Mouse (Mus musculus): ENCODE results near the gene Pdzk1. TPM values are rescaled to one million over a fixed set of nuclear protein-coding genes. Genes with fewer than 3 reads are reported as not detected.

The Pdzk1 gene
- polyA plus RNA-seq, 1 experiment from 2014 or later = not detected

DNA sequence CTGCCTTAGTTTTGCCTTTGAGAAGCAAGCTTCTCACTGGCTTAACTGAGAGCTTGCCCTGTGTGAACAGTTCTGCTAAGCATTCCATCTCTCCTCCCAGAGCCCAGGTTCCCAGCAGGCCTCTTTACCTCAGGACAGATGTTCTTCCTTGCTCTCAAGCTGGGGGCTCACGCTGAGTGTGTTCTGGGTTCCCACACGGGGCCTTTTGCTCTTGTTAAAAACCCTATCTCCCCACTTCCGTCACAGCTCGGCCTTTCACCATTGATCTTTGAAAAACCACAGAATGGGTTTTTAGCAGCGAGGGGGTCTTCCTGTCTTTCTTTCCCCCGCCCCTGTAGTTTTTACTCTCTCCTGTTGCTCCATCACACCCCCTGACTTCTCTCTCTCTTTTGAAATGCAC, 14.7 kb upstream of the Pdzk1 start:
- 55% methylated on average over 6 of the region's 6 CpGs for WGBS
- Histone ChIP-seq H3K27me3 (replicated peaks) (no peaks in the 10 kb centered on the region), H3K27ac (no peak overlapping the region), H3K4me1 (no peaks in the 10 kb centered on the region), H3K4me3 (no peak overlapping the region), H3K4me2 (replicated peaks) (no peak overlapping the region), H3K9me3 (no peaks in the 10 kb centered on the region), H3K9ac (no peak overlapping the region), H3K36me3 (no peaks in the 10 kb centered on the region)
- no peak for ATAC-seq (ENCODE audit: low FRiP score, low read depth)

DNA sequence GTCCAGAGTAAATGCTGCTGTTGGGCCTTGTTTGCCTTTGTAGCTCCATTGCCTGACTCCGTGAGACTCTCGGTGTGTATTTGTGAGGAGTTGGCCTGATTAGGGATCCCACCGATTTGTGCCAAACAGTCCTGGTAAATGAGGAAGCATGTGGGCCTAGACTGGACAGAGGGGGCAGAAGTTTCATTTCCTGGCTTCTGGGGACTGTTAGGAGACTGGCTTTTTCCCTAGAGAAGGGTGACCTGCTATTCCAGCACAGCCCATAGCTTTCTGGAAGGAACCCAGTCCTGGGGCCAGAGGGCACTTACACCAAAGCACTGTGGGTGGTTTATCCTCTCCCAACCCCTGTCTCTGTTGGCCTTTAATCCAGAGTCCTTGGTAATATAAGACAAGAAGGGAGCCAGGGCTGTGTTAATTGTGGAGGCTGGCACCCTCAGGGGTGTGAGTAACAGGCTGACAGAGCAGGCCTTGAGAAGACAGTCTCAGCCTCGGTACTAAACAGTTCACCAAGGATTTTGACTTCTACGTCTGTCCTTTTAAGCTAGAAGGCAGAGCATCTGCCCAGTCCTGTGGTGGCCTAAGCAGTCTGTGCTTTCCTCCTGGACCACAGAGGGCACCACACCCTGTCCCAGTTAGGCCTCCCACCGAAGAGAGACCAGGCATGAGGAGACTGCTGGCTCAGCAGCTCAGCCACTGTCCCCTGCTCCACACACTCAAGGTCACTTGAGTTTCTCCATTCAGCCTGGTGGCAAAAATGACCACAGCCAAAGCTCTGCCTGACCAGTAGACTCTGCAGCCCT, 8.8 kb upstream of the Pdzk1 start:
- no peaks in the 10 kb centered on the region for H3K27me3 ChIP-seq (replicated peaks)
- no peak for ATAC-seq (ENCODE audit: low FRiP score, low read depth)
- 81% methylated on average over 6 of the region's 6 CpGs for WGBS
- no peak overlapping the region for H3K9ac ChIP-seq
- H3K4me2 ChIP-seq (replicated peaks) = no peak overlapping the region
- no peak overlapping the region for H3K27ac ChIP-seq
- H3K36me3 ChIP-seq = no peaks in the 10 kb centered on the region
- H3K9me3 ChIP-seq = no peaks in the 10 kb centered on the region
- H3K4me3 ChIP-seq = no peak overlapping the region
- H3K4me1 ChIP-seq = 0 out of 2 replicates have a peak, but pooled peaks cover 1% of the 10 kb centered on the region

DNA sequence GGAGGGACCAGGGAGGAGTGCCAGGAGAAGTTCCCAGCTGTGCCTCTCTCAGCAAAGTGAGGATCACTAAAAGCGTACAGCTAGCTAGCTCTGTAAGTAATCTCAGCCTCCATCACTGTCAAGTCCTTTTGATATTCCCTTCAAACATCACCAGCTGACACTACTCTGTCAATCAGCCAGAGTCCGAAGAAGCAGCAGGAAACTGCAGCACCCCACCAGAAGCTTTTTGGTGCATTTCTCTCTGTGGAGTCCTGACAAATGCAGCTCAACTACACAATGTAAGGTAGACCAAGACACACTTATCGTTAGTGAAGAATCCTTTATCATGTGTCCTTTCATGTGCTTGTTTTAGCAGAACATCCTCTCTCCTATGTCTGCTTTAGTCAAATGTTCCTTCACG, 7.5 kb upstream of the Pdzk1 start:
- Histone ChIP-seq H3K4me3 (no peak overlapping the region), H3K4me1 (0 out of 2 replicates have a peak, but pooled peaks cover 3% of the 10 kb centered on the region), H3K27me3 (replicated peaks) (no peaks in the 10 kb centered on the region), H3K9ac (no peak overlapping the region), H3K4me2 (replicated peaks) (no peak overlapping the region), H3K36me3 (no peaks in the 10 kb centered on the region), H3K27ac (no peak overlapping the region), H3K9me3 (no peaks in the 10 kb centered on the region)
- ATAC-seq (ENCODE audit: low FRiP score, low read depth) = no peak
- WGBS = 90% methylated on average over 4 of the region's 4 CpGs

DNA sequence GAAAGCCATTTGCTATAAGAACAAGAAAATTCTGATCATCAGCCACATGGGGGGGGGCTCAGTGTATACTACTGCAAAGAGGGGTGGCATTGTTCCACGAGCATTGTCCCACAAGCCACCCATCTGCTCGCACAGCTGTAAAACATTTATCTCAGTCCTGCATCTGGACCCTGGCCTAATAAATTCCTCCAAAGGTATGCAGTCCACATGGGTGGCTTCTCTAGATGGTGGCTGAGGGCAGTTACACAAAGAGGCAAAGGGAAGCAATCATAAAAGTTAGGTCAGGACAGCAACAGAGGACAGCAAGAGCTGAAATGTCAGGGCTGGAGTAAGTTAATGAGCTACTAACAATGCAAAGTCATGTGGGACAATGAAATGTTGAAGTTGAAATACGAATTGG, 5.4 kb upstream of the Pdzk1 start:
- Histone ChIP-seq H3K4me2 (replicated peaks) (no peak overlapping the region), H3K27ac (no peak overlapping the region), H3K4me1 (0 out of 2 replicates have a peak, but pooled peaks cover 3% of the 10 kb centered on the region), H3K27me3 (replicated peaks) (no peaks in the 10 kb centered on the region), H3K9ac (no peak overlapping the region), H3K4me3 (no peak overlapping the region), H3K9me3 (no peaks in the 10 kb centered on the region), H3K36me3 (no peaks in the 10 kb centered on the region)
- ATAC-seq (ENCODE audit: low FRiP score, low read depth) = no peak
- 32% methylated on average over 3 of the region's 3 CpGs for WGBS

DNA sequence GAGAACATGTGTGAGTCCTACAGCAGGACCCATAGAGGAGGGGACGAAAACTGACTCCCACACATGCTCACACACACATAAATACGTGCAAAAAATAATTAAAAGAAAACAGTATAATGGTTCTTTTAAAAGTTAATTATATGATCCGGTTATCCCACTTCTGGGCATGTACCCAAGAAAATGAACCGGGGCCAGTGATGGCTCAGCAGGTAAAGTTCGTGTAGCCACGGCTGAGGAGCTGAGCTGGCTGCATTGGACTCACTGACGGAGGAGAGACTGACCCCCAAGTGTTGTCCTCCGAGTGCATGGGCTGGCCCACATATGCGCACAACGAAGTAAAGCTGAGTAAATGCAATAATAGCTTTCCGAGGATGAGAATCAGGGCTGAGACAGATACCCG, 4.5 kb upstream of the Pdzk1 start:
- 91% methylated on average over 12 of the region's 12 CpGs for WGBS
- H3K36me3 ChIP-seq = no peaks in the 10 kb centered on the region
- H3K27me3 ChIP-seq (replicated peaks) = no peaks in the 10 kb centered on the region
- 0 out of 2 replicates have a peak, but pooled peaks cover 3% of the 10 kb centered on the region for H3K4me1 ChIP-seq
- no peak overlapping the region for H3K9ac ChIP-seq
- no peak for ATAC-seq (ENCODE audit: low FRiP score, low read depth)
- H3K4me3 ChIP-seq = no peak overlapping the region
- no peaks in the 10 kb centered on the region for H3K9me3 ChIP-seq
- no peak overlapping the region for H3K4me2 ChIP-seq (replicated peaks)
- no peak overlapping the region for H3K27ac ChIP-seq

DNA sequence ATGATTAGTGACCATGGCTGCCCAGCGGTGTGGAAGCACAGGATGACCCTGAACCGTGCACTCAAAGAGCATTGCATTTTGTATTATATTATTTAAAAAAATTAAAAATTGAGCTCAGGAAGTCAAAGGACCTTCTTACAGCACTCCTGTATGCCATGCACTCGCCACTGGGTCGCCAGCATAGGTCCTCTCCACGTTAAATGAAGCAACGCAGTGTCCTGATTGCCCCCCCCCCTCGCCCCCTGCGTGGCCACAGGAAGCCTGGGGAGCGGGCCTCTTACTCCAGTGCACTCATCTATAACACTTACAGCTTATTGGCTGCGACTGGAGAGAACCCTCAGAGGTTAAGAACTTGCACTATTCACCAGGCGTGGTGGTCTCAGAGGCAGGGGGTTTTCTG, 3.8 kb upstream of the Pdzk1 start:
- Histone ChIP-seq H3K4me1 (0 out of 2 replicates have a peak, but pooled peaks cover 3% of the 10 kb centered on the region), H3K4me3 (no peak overlapping the region), H3K9ac (no peak overlapping the region), H3K27ac (no peak overlapping the region), H3K9me3 (no peaks in the 10 kb centered on the region), H3K36me3 (no peaks in the 10 kb centered on the region), H3K4me2 (replicated peaks) (no peak overlapping the region), H3K27me3 (replicated peaks) (no peaks in the 10 kb centered on the region)
- WGBS = 46% methylated on average over 11 of the region's 11 CpGs
- ATAC-seq (ENCODE audit: low FRiP score, low read depth) = no peak

DNA sequence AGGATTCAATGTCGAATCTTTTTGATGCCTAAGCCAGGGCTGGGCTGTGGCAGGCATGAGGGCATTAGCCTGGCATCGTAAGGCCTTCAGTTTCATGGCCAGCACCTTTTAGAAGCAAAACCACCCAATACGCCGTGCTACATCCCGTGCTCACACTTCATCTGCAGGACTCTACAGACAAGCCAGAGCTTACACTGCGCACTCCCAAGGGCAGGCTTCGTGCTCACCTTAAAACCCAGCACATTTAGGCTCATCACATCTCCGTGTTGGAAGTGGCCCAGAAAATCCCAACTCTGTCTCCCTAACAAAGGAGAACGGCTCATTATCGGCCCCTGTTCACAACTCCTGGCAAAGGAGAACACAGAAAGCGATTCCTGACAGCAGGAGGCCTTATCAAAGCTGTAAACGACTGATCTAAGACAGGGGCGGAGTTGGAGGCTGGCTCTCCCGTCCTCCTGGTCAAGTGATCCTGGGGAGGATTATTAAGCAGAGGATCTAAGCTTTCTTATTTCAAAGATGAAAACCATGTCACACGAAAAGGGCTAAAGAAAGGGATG, 698 bp upstream of the Pdzk1 start:
- 36% methylated on average over 15 of the region's 15 CpGs for WGBS
- H3K4me2 ChIP-seq (replicated peaks) = no peak overlapping the region
- no peak overlapping the region for H3K27ac ChIP-seq
- no peaks in the 10 kb centered on the region for H3K27me3 ChIP-seq (replicated peaks)
- H3K9ac ChIP-seq = no peak overlapping the region
- 0 out of 2 replicates have a peak, but pooled peaks cover 3% of the 10 kb centered on the region for H3K4me1 ChIP-seq
- H3K9me3 ChIP-seq = no peaks in the 10 kb centered on the region
- H3K36me3 ChIP-seq = no peaks in the 10 kb centered on the region
- H3K4me3 ChIP-seq = no peak overlapping the region
- ATAC-seq (ENCODE audit: low FRiP score, low read depth) = no peak

DNA sequence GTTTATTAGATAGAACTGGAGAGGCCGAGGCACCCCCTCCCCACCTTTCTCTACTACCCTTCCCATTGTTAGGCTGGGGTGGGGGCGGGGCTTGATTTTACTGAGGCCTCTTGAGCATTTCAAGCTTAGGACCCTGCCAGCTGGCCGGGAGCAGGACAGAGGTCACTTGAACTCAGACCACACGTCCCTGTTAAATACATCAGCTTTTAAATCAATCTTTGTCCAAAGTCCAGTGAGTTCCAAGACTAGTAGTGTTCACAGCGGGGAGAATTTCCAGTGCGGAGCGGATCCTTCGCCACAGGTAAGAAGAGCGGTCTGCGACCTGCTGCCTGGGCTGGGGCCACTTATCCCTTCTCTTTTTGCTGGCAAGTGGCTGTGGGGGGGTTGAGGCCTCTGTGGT, 772 bp downstream of the Pdzk1 start:
- Histone ChIP-seq H3K4me3 (no peak overlapping the region), H3K36me3 (no peaks in the 10 kb centered on the region), H3K4me1 (0 out of 2 replicates have a peak, but pooled peaks cover 3% of the 10 kb centered on the region), H3K27ac (no peak overlapping the region), H3K4me2 (replicated peaks) (no peak overlapping the region), H3K9ac (no peak overlapping the region), H3K9me3 (no peaks in the 10 kb centered on the region), H3K27me3 (replicated peaks) (no peaks in the 10 kb centered on the region)
- WGBS = 68% methylated on average over 10 of the region's 10 CpGs
- ATAC-seq (ENCODE audit: low FRiP score, low read depth) = no peak

DNA sequence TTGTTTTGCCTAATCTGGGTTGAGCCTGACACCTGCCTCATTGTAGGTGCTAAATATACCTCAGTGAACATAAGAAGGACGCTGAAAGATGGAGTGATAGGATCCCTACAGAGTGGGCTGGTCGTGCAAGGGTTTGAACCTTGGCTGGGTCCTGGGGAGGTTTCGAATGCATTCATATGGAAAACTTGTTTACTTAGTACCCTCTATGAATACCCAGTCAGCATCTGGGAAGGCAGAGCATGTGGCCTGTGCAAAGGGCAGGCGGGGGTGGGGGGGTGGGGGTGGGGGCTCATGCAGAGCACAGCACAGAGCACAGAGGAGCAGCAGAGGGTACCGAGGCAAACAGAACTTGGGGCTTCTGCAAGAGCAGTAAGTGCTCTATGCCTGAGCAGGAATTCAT, 3.8 kb downstream of the Pdzk1 start:
- Histone ChIP-seq H3K27me3 (replicated peaks) (no peaks in the 10 kb centered on the region), H3K27ac (no peak overlapping the region), H3K4me1 (no peaks in the 10 kb centered on the region), H3K36me3 (no peaks in the 10 kb centered on the region), H3K4me3 (no peak overlapping the region), H3K9ac (no peak overlapping the region), H3K9me3 (no peaks in the 10 kb centered on the region), H3K4me2 (replicated peaks) (no peak overlapping the region)
- no peak for ATAC-seq (ENCODE audit: low FRiP score, low read depth)
- 28% methylated on average over 5 of the region's 5 CpGs for WGBS

DNA sequence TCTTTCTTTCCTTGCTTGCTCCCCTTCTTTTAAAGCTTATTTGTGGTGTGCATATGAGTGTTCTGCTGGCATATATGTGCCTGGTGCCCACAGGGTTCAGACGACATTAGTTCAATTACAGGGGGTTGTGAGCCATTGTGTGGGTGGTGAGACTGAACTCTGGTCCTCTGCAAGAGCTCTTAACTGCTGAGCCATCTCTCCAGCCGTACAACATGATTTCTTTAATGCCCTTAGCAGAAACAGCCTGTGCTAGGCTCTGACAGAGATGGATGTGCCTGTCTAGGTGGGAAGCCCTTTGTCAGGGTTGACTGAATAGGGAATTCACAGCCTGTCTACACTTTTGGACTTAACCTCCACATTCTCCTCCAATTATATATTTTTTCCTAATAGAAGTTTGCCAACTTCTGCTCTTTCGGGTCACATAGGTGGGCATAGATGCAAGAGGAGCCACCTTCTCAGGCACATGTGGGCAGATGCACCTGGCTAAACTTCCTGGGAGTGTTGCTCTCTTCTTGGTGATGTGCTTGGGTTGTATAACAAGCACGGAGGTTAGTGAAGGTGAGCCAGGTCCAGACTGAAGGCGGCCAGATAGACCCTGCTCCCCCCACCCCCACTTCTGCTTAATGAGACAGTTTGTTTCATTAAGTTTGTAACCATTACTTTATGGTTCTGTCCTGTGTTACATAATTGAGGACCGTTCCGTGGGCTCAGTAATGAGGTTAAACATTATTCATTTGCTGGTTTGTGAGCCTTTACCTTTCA, 5.7 kb downstream of the Pdzk1 start:
- Histone ChIP-seq H3K36me3 (no peaks in the 10 kb centered on the region), H3K4me3 (no peak overlapping the region), H3K9me3 (no peaks in the 10 kb centered on the region), H3K4me1 (no peaks in the 10 kb centered on the region), H3K27ac (no peak overlapping the region), H3K27me3 (replicated peaks) (no peaks in the 10 kb centered on the region), H3K4me2 (replicated peaks) (no peak overlapping the region), H3K9ac (no peak overlapping the region)
- 71% methylated on average over 7 of the region's 7 CpGs for WGBS
- no peak for ATAC-seq (ENCODE audit: low FRiP score, low read depth)

DNA sequence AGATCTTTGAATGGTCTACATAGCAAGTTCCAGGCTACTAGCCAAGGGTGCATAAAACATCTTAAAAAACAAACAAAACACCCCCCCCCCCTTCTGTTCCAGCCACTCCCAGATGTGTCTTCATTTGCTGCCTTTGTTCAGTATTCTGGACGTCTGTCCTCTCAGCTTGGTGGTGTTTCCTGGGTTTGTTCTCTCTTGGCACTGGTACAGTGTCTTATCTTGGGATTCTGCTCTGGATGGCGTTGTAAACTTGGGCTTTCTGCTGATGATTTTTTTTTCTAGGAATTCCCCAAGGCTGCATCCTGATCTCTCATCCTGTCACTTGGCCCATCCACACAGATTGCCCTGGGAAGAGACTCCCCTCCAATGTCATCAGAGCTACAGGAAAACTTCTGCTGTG, 7.3 kb downstream of the Pdzk1 start:
- Histone ChIP-seq H3K4me2 (replicated peaks) (no peak overlapping the region), H3K36me3 (no peaks in the 10 kb centered on the region), H3K9me3 (no peaks in the 10 kb centered on the region), H3K9ac (no peak overlapping the region), H3K27me3 (replicated peaks) (no peaks in the 10 kb centered on the region), H3K4me1 (no peaks in the 10 kb centered on the region), H3K4me3 (no peak overlapping the region), H3K27ac (no peak overlapping the region)
- WGBS = 73% methylated on average over 2 of the region's 2 CpGs
- ATAC-seq (ENCODE audit: low FRiP score, low read depth) = no peak

DNA sequence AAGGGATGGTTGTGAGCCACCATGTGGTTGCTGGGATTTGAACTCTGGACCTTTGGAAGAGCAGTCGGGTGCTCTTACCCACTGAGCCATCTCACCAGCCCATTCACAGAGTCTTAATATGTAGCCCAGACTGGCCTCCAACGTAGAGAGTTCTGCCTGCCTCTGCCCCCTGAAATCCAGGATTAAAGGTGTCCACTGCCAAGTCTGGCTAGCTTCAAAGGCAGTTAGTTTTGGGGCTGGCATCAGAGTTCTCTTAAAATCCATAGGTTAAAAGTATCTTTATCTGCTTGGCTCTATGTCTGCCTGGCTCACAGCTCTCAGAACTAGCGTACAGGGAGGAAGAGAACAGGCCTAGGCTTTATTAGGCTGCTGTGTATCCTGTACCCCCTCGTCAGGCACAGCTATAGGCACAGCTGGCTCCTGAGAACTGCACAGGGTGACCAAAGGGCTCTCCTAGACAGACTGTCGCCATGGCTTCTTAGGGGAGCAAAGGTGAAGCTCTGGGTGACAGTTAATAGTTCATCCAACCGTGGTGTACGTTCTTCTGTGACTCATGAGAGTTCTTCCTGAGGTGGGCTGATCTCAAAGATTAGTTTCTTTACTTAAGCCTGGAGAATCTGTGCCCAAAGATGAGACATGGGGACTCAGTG, 10.0 kb downstream of the Pdzk1 start:
- ATAC-seq (ENCODE audit: low FRiP score, low read depth) = no peak
- 80% methylated on average over 7 of the region's 7 CpGs for WGBS
- H3K4me2 ChIP-seq (replicated peaks) = no peak overlapping the region
- H3K36me3 ChIP-seq = no peaks in the 10 kb centered on the region
- no peaks in the 10 kb centered on the region for H3K27me3 ChIP-seq (replicated peaks)
- H3K4me3 ChIP-seq = no peak overlapping the region
- H3K27ac ChIP-seq = no peak overlapping the region
- no peaks in the 10 kb centered on the region for H3K9me3 ChIP-seq
- H3K4me1 ChIP-seq = no peaks in the 10 kb centered on the region
- H3K9ac ChIP-seq = no peak overlapping the region

All from neural tube, embryonic 12.5 days (tissue).